Mouse (Mus musculus): ENCODE results near the gene Zzef1.

Gene Zzef1

GRCm38 (mm10) chr11:72807992-72808391 is 12.0 kb downstream of the Zzef1 start:
- DNase-seq = no peak

GRCm38 (mm10) chr11:72813687-72814086 is 17.7 kb downstream of the Zzef1 start:
- no peak for DNase-seq

GRCm38 (mm10) chr11:72814188-72814587 is 18.2 kb downstream of the Zzef1 start:
- peak in 1 of 2 experiments; percentile 19 for DNase-seq

GRCm38 (mm10) chr11:72816859-72817258 is 20.8 kb downstream of the Zzef1 start:
- no peak for DNase-seq

- no peak for DNase-seq
Measured at GRCm38 (mm10) chr11:72818067-72818466, 22.0 kb downstream of the Zzef1 start.

- DNase-seq = no peak
Measured at GRCm38 (mm10) chr11:72821041-72821440, 25.0 kb downstream of the Zzef1 start.

GRCm38 (mm10) chr11:72829869-72830268 is 33.8 kb downstream of the Zzef1 start:
- DNase-seq = no peak

- no peak for DNase-seq
Measured at GRCm38 (mm10) chr11:72842731-72843130, 46.7 kb downstream of the Zzef1 start.

GRCm38 (mm10) chr11:72843576-72843975 is 47.5 kb downstream of the Zzef1 start:
- no peak for DNase-seq

- no peak for DNase-seq
Measured at GRCm38 (mm10) chr11:72845526-72845925, 49.5 kb downstream of the Zzef1 start.

- DNase-seq = no peak
Measured at GRCm38 (mm10) chr11:72846685-72847084, 50.7 kb downstream of the Zzef1 start.

- no peak for DNase-seq
Measured at GRCm38 (mm10) chr11:72847831-72848628, 52.0 kb downstream of the Zzef1 start.

GRCm38 (mm10) chr11:72850419-72851131 is 54.5 kb downstream of the Zzef1 start:
- no peak for DNase-seq

- no peak for DNase-seq
Measured at GRCm38 (mm10) chr11:72851214-72851613, 55.2 kb downstream of the Zzef1 start.

- no peak for DNase-seq
Measured at GRCm38 (mm10) chr11:72852122-72852521, 56.1 kb downstream of the Zzef1 start.

GRCm38 (mm10) chr11:72853086-72853485 is 57.1 kb downstream of the Zzef1 start:
- DNase-seq = no peak

GRCm38 (mm10) chr11:72854251-72854650 is 58.2 kb downstream of the Zzef1 start:
- no peak for DNase-seq

GRCm38 (mm10) chr11:72856764-72857163 is 60.7 kb downstream of the Zzef1 start:
- DNase-seq = peak in 1 of 2 experiments; percentile 20

- no peak for DNase-seq
Measured at GRCm38 (mm10) chr11:72861236-72861635, 65.2 kb downstream of the Zzef1 start.

GRCm38 (mm10) chr11:72866446-72866845 is 70.4 kb downstream of the Zzef1 start:
- no peak for DNase-seq

GRCm38 (mm10) chr11:72872061-72872460 is 76.0 kb downstream of the Zzef1 start:
- no peak for DNase-seq

GRCm38 (mm10) chr11:72892623-72893022 is 96.6 kb downstream of the Zzef1 start:
- DNase-seq = no peak

- DNase-seq = no peak
Measured at GRCm38 (mm10) chr11:72908391-72908790, 112.4 kb downstream of the Zzef1 start.

All from cerebellum, postnatal 10 days (tissue).